Mouse (Mus musculus): ENCODE data around the gene Zfand2b.

The Zfand2b gene

GRCm38 (mm10) chr1:75212542-75212941 is 44.1 kb downstream of the Zfand2b start:
- DNase-seq (ENCODE audit: low read depth, low spot score): no peak

- no peak for DNase-seq (ENCODE audit: low read depth, low spot score)
Measured at GRCm38 (mm10) chr1:75213096-75213495, 44.6 kb downstream of the Zfand2b start.

GRCm38 (mm10) chr1:75214442-75214841 is 46.0 kb downstream of the Zfand2b start:
- DNase-seq (ENCODE audit: low read depth, low spot score): no peak

- DNase-seq (ENCODE audit: low read depth, low spot score): no peak
Measured at GRCm38 (mm10) chr1:75214886-75215285, 46.4 kb downstream of the Zfand2b start.

GRCm38 (mm10) chr1:75215785-75216184 is 47.3 kb downstream of the Zfand2b start:
- DNase-seq (ENCODE audit: low read depth, low spot score): no peak

- peak; percentile 12 for DNase-seq (ENCODE audit: low read depth, low spot score)
Measured at GRCm38 (mm10) chr1:75216797-75217585, 48.5 kb downstream of the Zfand2b start.

GRCm38 (mm10) chr1:75217893-75218226 is 49.4 kb downstream of the Zfand2b start:
- DNase-seq (ENCODE audit: low read depth, low spot score): no peak

- DNase-seq (ENCODE audit: low read depth, low spot score): peak; percentile 86
Measured at GRCm38 (mm10) chr1:75218227-75219001, 50.0 kb downstream of the Zfand2b start.

GRCm38 (mm10) chr1:75219078-75219477 is 50.6 kb downstream of the Zfand2b start:
- peak; percentile 96 for DNase-seq (ENCODE audit: low read depth, low spot score)

GRCm38 (mm10) chr1:75219531-75219930 is 51.1 kb downstream of the Zfand2b start, which contains the start of gene Tuba4a:
Gene Tuba4a, minus strand, starts transcription at chr1:75219865.
- no peak for DNase-seq (ENCODE audit: low read depth, low spot score)
